Mouse (Mus musculus): ENCODE results near the gene Apoc3. TPM values are rescaled to one million over a fixed set of nuclear protein-coding genes. Genes with fewer than 3 reads are reported as not detected.

The Apoc3 gene
- polyA plus RNA-seq, 1 experiment: 2.6 TPM

DNA sequence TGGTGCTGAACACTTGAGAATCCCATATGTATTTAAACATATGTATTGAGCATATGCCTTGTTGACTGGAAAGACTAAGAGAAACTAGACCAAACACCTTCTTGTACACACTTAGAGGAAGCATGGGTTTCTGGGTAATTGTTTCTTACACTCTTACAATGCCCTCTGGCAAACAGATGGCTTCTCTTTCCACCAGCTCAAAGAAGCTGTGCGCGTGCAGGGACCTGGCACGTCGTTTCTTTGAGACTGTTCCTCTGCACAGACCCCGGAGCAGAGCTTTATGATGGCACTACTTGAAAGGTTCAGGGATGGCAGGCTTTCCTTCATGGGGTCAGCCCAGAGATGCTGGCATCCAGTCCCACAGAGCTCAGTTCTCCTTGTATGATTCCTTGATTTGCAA lies 46.5 kb downstream of the Apoc3 start:
- 78% methylated on average over 5 of the region's 5 CpGs for WGBS
- TF ChIP-seq POLR2A (IDR thresholded peaks at IDR 0.05; ENCODE audit: borderline replicate concordance, extremely low read depth, low read depth, low read length) (no peak), CTCF (IDR thresholded peaks at IDR 0.05; ENCODE audit: insufficient read depth, low read length) (no peak)
- DNase-seq: no peak
- no peak overlapping the region for H3K4me3 ChIP-seq (replicated peaks; ENCODE audit: extremely low read depth, low read depth, low read length)
- peaks cover 5% of the 10 kb centered on the region for H3K4me1 ChIP-seq (ENCODE audit: control insufficient read depth, insufficient read depth, low read length)

- Histone ChIP-seq H3K4me1 (ENCODE audit: control insufficient read depth, insufficient read depth, low read length) (peaks cover 5% of the 10 kb centered on the region), H3K4me3 (replicated peaks; ENCODE audit: extremely low read depth, low read depth, low read length) (no peak overlapping the region)
- no peak for DNase-seq
- TF ChIP-seq CTCF (IDR thresholded peaks at IDR 0.05; ENCODE audit: insufficient read depth, low read length): no peak
- TF ChIP-seq POLR2A (IDR thresholded peaks at IDR 0.05; ENCODE audit: borderline replicate concordance, extremely low read depth, low read depth, low read length): no peak
- WGBS: 80% methylated on average over 4 of the region's 4 CpGs
Measured at GRCm38 (mm10) chr9:46188370-46188769, 47.1 kb downstream of the Apoc3 start.

- TF ChIP-seq POLR2A (IDR thresholded peaks at IDR 0.05; ENCODE audit: borderline replicate concordance, extremely low read depth, low read depth, low read length) (no peak), CTCF (IDR thresholded peaks at IDR 0.05; ENCODE audit: insufficient read depth, low read length) (no peak)
- no peak for DNase-seq
- Histone ChIP-seq H3K4me3 (replicated peaks; ENCODE audit: extremely low read depth, low read depth, low read length) (no peak overlapping the region), H3K4me1 (ENCODE audit: control insufficient read depth, insufficient read depth, low read length) (peaks cover 5% of the 10 kb centered on the region)
- WGBS: 75% methylated on average over 1 of the region's 1 CpGs
Measured at GRCm38 (mm10) chr9:46186387-46186786, 49.0 kb downstream of the Apoc3 start.

DNA sequence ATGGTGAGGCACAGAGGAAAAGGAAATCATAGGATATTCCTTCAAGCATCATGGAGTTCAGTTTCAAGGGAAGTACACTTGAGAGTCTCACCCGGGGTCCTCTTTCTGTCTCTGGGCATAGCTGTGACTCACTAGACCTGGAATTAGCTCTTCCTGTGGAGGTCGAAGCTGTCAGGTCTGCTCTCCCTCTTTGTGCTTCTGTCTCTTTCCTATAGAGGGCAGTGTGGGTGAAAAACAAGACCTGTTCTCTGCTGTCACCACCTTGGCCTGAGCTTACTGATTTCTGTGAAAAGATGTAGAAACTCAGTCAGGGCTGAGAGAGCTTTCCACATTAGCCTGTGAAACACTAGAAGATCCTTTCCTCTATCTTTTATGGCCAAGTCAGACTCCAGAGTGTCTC lies 50.2 kb downstream of the Apoc3 start:
- peak; percentile 24 for DNase-seq
- WGBS: 15% methylated on average over 2 of the region's 2 CpGs
- Histone ChIP-seq H3K4me3 (replicated peaks; ENCODE audit: extremely low read depth, low read depth, low read length) (no peak overlapping the region), H3K4me1 (ENCODE audit: control insufficient read depth, insufficient read depth, low read length) (peaks cover 5% of the 10 kb centered on the region)
- no peak for TF ChIP-seq POLR2A (IDR thresholded peaks at IDR 0.05; ENCODE audit: borderline replicate concordance, extremely low read depth, low read depth, low read length)
- TF ChIP-seq CTCF (IDR thresholded peaks at IDR 0.05; ENCODE audit: insufficient read depth, low read length): peak; percentile 23; the same call in 1 of the 2 replicates

GRCm38 (mm10) chr9:46184542-46184941 lies 50.9 kb downstream of the Apoc3 start:
- Histone ChIP-seq H3K4me3 (replicated peaks; ENCODE audit: extremely low read depth, low read depth, low read length) (no peak overlapping the region), H3K4me1 (ENCODE audit: control insufficient read depth, insufficient read depth, low read length) (peaks cover 5% of the 10 kb centered on the region)
- no peak for TF ChIP-seq POLR2A (IDR thresholded peaks at IDR 0.05; ENCODE audit: borderline replicate concordance, extremely low read depth, low read depth, low read length)
- TF ChIP-seq CTCF (IDR thresholded peaks at IDR 0.05; ENCODE audit: insufficient read depth, low read length): no peak
- WGBS: 54% methylated on average over 5 of the region's 5 CpGs
- DNase-seq: no peak

Other genes starting within 250 kb of the Apoc3 start
- 22.0 and 24.9 TPM in 2 replicates for gene Pafah1b2, start 222.9 kb downstream of the Apoc3 start, polyA plus RNA-seq (2012; rRNA removed)
- gene Sik3, start 222.8 kb downstream of the Apoc3 start, polyA plus RNA-seq (2012; rRNA removed): 16.7 and 22.2 TPM in 2 replicates
- 2.0 and 3.2 TPM in 2 replicates for gene Apoa1, start 7.1 kb downstream of the Apoc3 start, polyA plus RNA-seq (2012; rRNA removed)
- gene Apoa4, start 5.1 kb upstream of the Apoc3 start, polyA plus RNA-seq (2012; rRNA removed): 0.09 and 0.30 TPM in 2 replicates
- gene Apoa5, start 33.0 kb upstream of the Apoc3 start, polyA plus RNA-seq (2012; rRNA removed): 0.25 and 0.67 TPM in 2 replicates
- gene Zpr1, start 37.4 kb upstream of the Apoc3 start, polyA plus RNA-seq (2012; rRNA removed): 15.4 and 16.2 TPM in 2 replicates
- gene Bud13, start 47.4 kb upstream of the Apoc3 start, polyA plus RNA-seq (2012; rRNA removed): 8.4 and 10.0 TPM in 2 replicates
- not detected in 2 replicates for gene 4931429L15Rik, start 84.3 kb upstream of the Apoc3 start, polyA plus RNA-seq (2012; rRNA removed)

Measured in lung, adult 2 months (tissue).